Comparison of ENCODE assay signal across 30 mouse cellular contexts in the genomic region with DNA sequence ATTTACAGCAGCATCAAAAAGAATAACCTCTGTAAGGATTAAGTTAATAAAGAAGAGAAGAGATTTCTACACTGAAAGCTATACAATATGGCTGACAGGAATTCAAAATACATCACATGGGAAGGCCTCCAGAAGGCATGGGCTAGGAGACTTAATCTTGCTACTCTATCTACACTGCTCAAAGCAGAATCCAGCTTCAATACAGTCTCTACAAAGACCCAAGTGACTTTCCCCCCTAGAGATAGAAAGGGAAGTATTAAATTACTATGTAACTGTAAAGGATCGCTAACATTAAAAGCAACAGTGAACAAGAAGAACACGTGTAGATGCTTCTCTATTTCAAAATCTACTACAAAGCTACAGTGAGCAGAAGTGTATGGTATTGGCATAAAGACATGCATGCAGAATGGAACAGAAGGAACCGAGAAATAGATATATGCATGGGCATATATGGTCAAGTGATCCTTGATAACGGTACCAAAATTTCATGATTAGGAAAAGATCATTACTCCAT.
"Had no signal": no experiment of that assay in that cellular context is flagged by ENCODE, and none has a peak within 500 bp of the region (broad histone marks: within the 10 kb centered on the region; RNA-seq: fewer than 3 reads in every experiment).

No protein-coding gene starts in this region.

- DNase-seq: heart, postnatal 10 days; heart, postnatal 14 days; heart, postnatal 36 days; heart, postnatal 4 days; kidney, adult 11 months; kidney, adult 18-20 months; kidney, adult 2 months; kidney, adult 8-10 months; kidney, adult 9 months; kidney, postnatal 10 days; kidney, postnatal 14 days; kidney, postnatal 25 days; kidney, postnatal 36 days; kidney, postnatal 4 days; layer of hippocampus, adult 9-11 months; layer of hippocampus, postnatal 36 days had no signal

- H3K4me3 ChIP-seq: heart, embryonic 12.5 days; heart, embryonic 13.5 days; heart, embryonic 15.5 days; hindbrain, embryonic 10.5 days; hindbrain, embryonic 12.5 days; hindbrain, embryonic 13.5 days; hindbrain, embryonic 15.5 days; intestine, embryonic 15.5 days; kidney, embryonic 15.5 days; layer of hippocampus, adult 2 months; left cerebral cortex, adult 2 months had no signal

- H3K9ac ChIP-seq: heart, embryonic 12.5 days; heart, embryonic 13.5 days; heart, embryonic 15.5 days; hindbrain, embryonic 12.5 days; hindbrain, embryonic 13.5 days; hindbrain, embryonic 14.5 days; hindbrain, embryonic 15.5 days; intestine, embryonic 15.5 days; kidney, embryonic 15.5 days had no signal

- H3K9me3 ChIP-seq: heart, embryonic 12.5 days; heart, embryonic 13.5 days; heart, embryonic 15.5 days; hindbrain, embryonic 10.5 days; hindbrain, embryonic 12.5 days; hindbrain, embryonic 13.5 days; hindbrain, embryonic 15.5 days; intestine, embryonic 15.5 days; kidney, embryonic 15.5 days had no signal

- H3K27me3 ChIP-seq: heart, embryonic 12.5 days; heart, embryonic 15.5 days; hindbrain, embryonic 13.5 days; hindbrain, embryonic 15.5 days; intestine, embryonic 15.5 days had no signal

- H3K36me3 ChIP-seq: heart, embryonic 12.5 days; heart, embryonic 13.5 days; heart, embryonic 15.5 days; hindbrain, embryonic 10.5 days; hindbrain, embryonic 12.5 days; hindbrain, embryonic 13.5 days; hindbrain, embryonic 15.5 days; intestine, embryonic 15.5 days; kidney, embryonic 15.5 days had no signal

- H3K27ac ChIP-seq: heart, embryonic 13.5 days; heart, embryonic 15.5 days; hindbrain, embryonic 10.5 days; hindbrain, embryonic 12.5 days; hindbrain, embryonic 13.5 days; hindbrain, embryonic 14.5 days; hindbrain, embryonic 15.5 days; hindbrain, postnatal 0 days; intestine, embryonic 15.5 days; kidney, embryonic 15.5 days; kidney, postnatal 0 days; layer of hippocampus, adult 2 months; left cerebral cortex, adult 2 months had no signal

- H3K4me1 ChIP-seq: hindbrain, embryonic 12.5 days; hindbrain, embryonic 13.5 days; hindbrain, embryonic 15.5 days; intestine, embryonic 15.5 days; kidney, embryonic 15.5 days had no signal
